Mouse (Mus musculus): ENCODE results near the gene Tmem104. TPM values are rescaled to one million over a fixed set of nuclear protein-coding genes. Genes with fewer than 3 reads are reported as not detected.

Tmem104 gene
- polyA plus RNA-seq, 1 experiment, result 24.1 TPM

GRCm38 (mm10) chr11:115223877-115224276, 36.6 kb downstream of the Tmem104 start:
- Histone ChIP-seq H3K27ac (ENCODE audit: control insufficient read depth, insufficient read depth, low read length) (no peak overlapping the region), H3K36me3 (ENCODE audit: control insufficient read depth, insufficient read depth, low read length) (no peaks in the 10 kb centered on the region), H3K4me1 (replicated peaks; ENCODE audit: control insufficient read depth, insufficient read depth, low read length) (peaks cover 65% of the 10 kb centered on the region), H3K27me3 (ENCODE audit: control insufficient read depth, insufficient read depth, low read length) (no peaks in the 10 kb centered on the region), H3K4me3 (ENCODE audit: control insufficient read depth, insufficient read depth, low read length) (no peak overlapping the region)
- DNase-seq, result no peak
- TF ChIP-seq POLR2A (IDR thresholded peaks at IDR 0.05; ENCODE audit: control insufficient read depth, extremely low read depth, insufficient read depth, low read length, poor library complexity) (no peak), CTCF (IDR thresholded peaks at IDR 0.05; ENCODE audit: borderline replicate concordance, control insufficient read depth, extremely low read depth, insufficient read depth, low read length, poor library complexity) (no peak)
- 12% methylated on average over 6 of the region's 6 CpGs for WGBS

- no peak overlapping the region for H3K27ac ChIP-seq (ENCODE audit: control insufficient read depth, insufficient read depth, low read length)
- no peaks in the 10 kb centered on the region for H3K27me3 ChIP-seq (ENCODE audit: control insufficient read depth, insufficient read depth, low read length)
- WGBS, result 57% methylated on average over 8 of the region's 8 CpGs
- H3K4me3 ChIP-seq (ENCODE audit: control insufficient read depth, insufficient read depth, low read length), result no peak overlapping the region
- peak; percentile 80 for DNase-seq
- no peaks in the 10 kb centered on the region for H3K36me3 ChIP-seq (ENCODE audit: control insufficient read depth, insufficient read depth, low read length)
- TF ChIP-seq CTCF (IDR thresholded peaks at IDR 0.05; ENCODE audit: borderline replicate concordance, control insufficient read depth, extremely low read depth, insufficient read depth, low read length, poor library complexity) (peak; percentile 90), POLR2A (IDR thresholded peaks at IDR 0.05; ENCODE audit: control insufficient read depth, extremely low read depth, insufficient read depth, low read length, poor library complexity) (no peak)
- peaks cover 75% of the 10 kb centered on the region for H3K4me1 ChIP-seq (replicated peaks; ENCODE audit: control insufficient read depth, insufficient read depth, low read length)
These were observed 37.6 kb downstream of the Tmem104 start for GRCm38 (mm10) chr11:115224889-115225288.

GRCm38 (mm10) chr11:115225301-115225700, 38.0 kb downstream of the Tmem104 start:
- Histone ChIP-seq H3K27ac (ENCODE audit: control insufficient read depth, insufficient read depth, low read length) (no peak overlapping the region), H3K36me3 (ENCODE audit: control insufficient read depth, insufficient read depth, low read length) (no peaks in the 10 kb centered on the region), H3K4me1 (replicated peaks; ENCODE audit: control insufficient read depth, insufficient read depth, low read length) (peaks cover 79% of the 10 kb centered on the region), H3K4me3 (ENCODE audit: control insufficient read depth, insufficient read depth, low read length) (no peak overlapping the region), H3K27me3 (ENCODE audit: control insufficient read depth, insufficient read depth, low read length) (no peaks in the 10 kb centered on the region)
- DNase-seq, result no peak
- 96% methylated on average over 6 of the region's 6 CpGs for WGBS
- no peak for TF ChIP-seq POLR2A (IDR thresholded peaks at IDR 0.05; ENCODE audit: control insufficient read depth, extremely low read depth, insufficient read depth, low read length, poor library complexity)
- no peak for TF ChIP-seq CTCF (IDR thresholded peaks at IDR 0.05; ENCODE audit: borderline replicate concordance, control insufficient read depth, extremely low read depth, insufficient read depth, low read length, poor library complexity)

GRCm38 (mm10) chr11:115226811-115227491, 39.7 kb downstream of the Tmem104 start:
- Histone ChIP-seq H3K27me3 (ENCODE audit: control insufficient read depth, insufficient read depth, low read length) (no peaks in the 10 kb centered on the region), H3K4me3 (ENCODE audit: control insufficient read depth, insufficient read depth, low read length) (no peak overlapping the region), H3K4me1 (replicated peaks; ENCODE audit: control insufficient read depth, insufficient read depth, low read length) (peaks cover 93% of the 10 kb centered on the region), H3K27ac (ENCODE audit: control insufficient read depth, insufficient read depth, low read length) (peak overlapping the region; percentile 94), H3K36me3 (ENCODE audit: control insufficient read depth, insufficient read depth, low read length) (no peaks in the 10 kb centered on the region)
- 42% methylated on average over 14 of the region's 14 CpGs for WGBS
- TF ChIP-seq POLR2A (IDR thresholded peaks at IDR 0.05; ENCODE audit: control insufficient read depth, extremely low read depth, insufficient read depth, low read length, poor library complexity) (0 out of 2 replicates have a peak, but pooled peaks have one; percentile 26), CTCF (IDR thresholded peaks at IDR 0.05; ENCODE audit: borderline replicate concordance, control insufficient read depth, extremely low read depth, insufficient read depth, low read length, poor library complexity) (no peak)
- DNase-seq, result peak; percentile 56

- Histone ChIP-seq H3K4me1 (replicated peaks; ENCODE audit: control insufficient read depth, insufficient read depth, low read length) (peaks cover 97% of the 10 kb centered on the region), H3K36me3 (ENCODE audit: control insufficient read depth, insufficient read depth, low read length) (no peaks in the 10 kb centered on the region), H3K4me3 (ENCODE audit: control insufficient read depth, insufficient read depth, low read length) (no peak overlapping the region), H3K27me3 (ENCODE audit: control insufficient read depth, insufficient read depth, low read length) (no peaks in the 10 kb centered on the region), H3K27ac (ENCODE audit: control insufficient read depth, insufficient read depth, low read length) (peak overlapping the region; percentile 94)
- TF ChIP-seq POLR2A (IDR thresholded peaks at IDR 0.05; ENCODE audit: control insufficient read depth, extremely low read depth, insufficient read depth, low read length, poor library complexity) (no peak), CTCF (IDR thresholded peaks at IDR 0.05; ENCODE audit: borderline replicate concordance, control insufficient read depth, extremely low read depth, insufficient read depth, low read length, poor library complexity) (no peak)
- no peak for DNase-seq
- 89% methylated on average over 12 of the region's 12 CpGs for WGBS
These were observed 40.4 kb downstream of the Tmem104 start for GRCm38 (mm10) chr11:115227640-115228039.

GRCm38 (mm10) chr11:115228430-115228829, 41.1 kb downstream of the Tmem104 start:
- Histone ChIP-seq H3K4me1 (replicated peaks; ENCODE audit: control insufficient read depth, insufficient read depth, low read length) (peaks cover 97% of the 10 kb centered on the region), H3K27ac (ENCODE audit: control insufficient read depth, insufficient read depth, low read length) (no peak overlapping the region), H3K27me3 (ENCODE audit: control insufficient read depth, insufficient read depth, low read length) (no peaks in the 10 kb centered on the region), H3K4me3 (ENCODE audit: control insufficient read depth, insufficient read depth, low read length) (no peak overlapping the region), H3K36me3 (ENCODE audit: control insufficient read depth, insufficient read depth, low read length) (no peaks in the 10 kb centered on the region)
- 77% methylated on average over 7 of the region's 7 CpGs for WGBS
- no peak for DNase-seq
- TF ChIP-seq POLR2A (IDR thresholded peaks at IDR 0.05; ENCODE audit: control insufficient read depth, extremely low read depth, insufficient read depth, low read length, poor library complexity), result no peak
- no peak for TF ChIP-seq CTCF (IDR thresholded peaks at IDR 0.05; ENCODE audit: borderline replicate concordance, control insufficient read depth, extremely low read depth, insufficient read depth, low read length, poor library complexity)

Measured in thymus, adult 2 months (tissue).